Mouse (Mus musculus) intestine, embryonic 15.5 days (tissue): ENCODE results near the gene 1110051M20Rik. TPM values are rescaled to one million over a fixed set of nuclear protein-coding genes. Genes with fewer than 3 reads are reported as not detected.

ENCODE experiments used
- ATAC-seq: fragments of 200-750 bp; cut with Nextera tagmentation; 2 replicates; pipeline ENCODE4 v1.8.0; 2017; ENCODE audit warnings: moderate TSS enrichment, moderate library complexity
- H3K27ac ChIP-seq: fragments of 300-500 bp; sonication (generic); 2 replicates; pipeline ENCODE4 v1.5.1; 2015; ENCODE audit warnings: mild to moderate bottlenecking, inconsistent platforms
- H3K27me3 ChIP-seq: fragments of 300-500 bp; sonication (generic); replicated peaks from 2 replicates; pipeline ENCODE4 v1.6.1; 2015; ENCODE audit warnings: inconsistent platforms
- H3K36me3 ChIP-seq: fragments of 300-500 bp; sonication (generic); 2 replicates; pipeline ENCODE4 v1.6.1; 2015; ENCODE audit warnings: inconsistent platforms
- H3K4me1 ChIP-seq: fragments of 300-500 bp; sonication (generic); replicated peaks from 2 replicates; pipeline ENCODE4 v1.6.1; 2015; ENCODE audit warnings: inconsistent platforms
- H3K4me2 ChIP-seq: fragments of 300-500 bp; sonication (generic); replicated peaks from 2 replicates; pipeline ENCODE4 v1.6.1; 2015; ENCODE audit warnings: mild to moderate bottlenecking, inconsistent platforms
- H3K4me3 ChIP-seq: fragments of 300-500 bp; sonication (generic); replicated peaks from 2 replicates; pipeline ENCODE4 v1.5.1; 2015; ENCODE audit warnings: inconsistent platforms
- H3K9ac ChIP-seq: fragments of 300-500 bp; sonication (generic); 2 replicates; pipeline ENCODE4 v1.6.1; 2015; ENCODE audit warnings: inconsistent platforms
- H3K9me3 ChIP-seq: fragments of 300-500 bp; sonication (generic); 2 replicates; pipeline ENCODE4 v1.6.1; 2016; ENCODE audit warnings: inconsistent platforms
- WGBS: fragments of 180-500 bp; shearing (Covaris S2); methylation state at CpG from one replicate; pipeline ENCODE4 v1.1.7; 2015; 5-methylcytosine and 5-hydroxymethylcytosine counted together
- polyA plus RNA-seq: library from polyadenylated mRNA; unstranded; fragments of >200 nt; fragmentation: Nextera tagmentation; extraction: Ambion mirVana; gene quantifications from 2 replicates; pipeline ENCODE4 v1.2.1, GENCODE M21; 2015

Gene 1110051M20Rik
- polyA plus RNA-seq, 1 experiment from 2014 or later, result 38.6 TPM

DNA sequence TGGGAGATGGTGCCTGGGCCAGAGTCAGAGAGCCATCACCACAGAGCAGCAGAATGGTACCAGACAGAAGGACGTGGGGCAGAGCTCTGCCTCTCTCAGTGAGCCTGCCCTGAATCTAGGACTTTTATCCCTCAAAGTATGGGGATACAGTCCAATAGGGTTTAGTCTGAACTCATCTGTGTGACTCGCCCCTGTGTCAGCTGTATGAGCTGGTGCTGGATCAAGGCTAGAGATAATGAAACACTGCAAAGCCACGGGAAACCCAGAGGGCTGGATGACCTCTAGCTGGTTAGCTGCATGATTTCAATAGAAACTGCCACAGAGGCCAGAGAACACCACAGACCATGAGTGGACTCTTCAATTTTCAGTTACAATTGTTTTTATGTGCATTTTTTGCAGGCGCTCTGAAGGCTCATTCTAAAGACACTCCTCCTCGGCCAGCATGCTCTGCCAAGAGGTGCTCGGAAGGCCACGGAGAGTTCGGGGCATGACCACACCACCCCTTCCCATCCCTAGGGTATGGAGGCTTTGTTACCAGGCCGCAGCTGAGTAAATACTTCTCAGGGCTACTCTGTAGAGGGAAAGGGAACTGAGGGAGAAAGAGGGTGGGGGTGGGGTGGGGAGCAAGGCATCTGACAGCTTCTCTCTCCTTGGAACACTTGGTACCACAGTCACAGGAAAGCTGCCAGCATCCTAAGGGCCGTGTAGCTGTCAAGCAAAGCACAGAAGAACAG lies 131.8 kb downstream of the 1110051M20Rik start:
- WGBS, result 54% methylated on average over 10 of the region's 10 CpGs
- Histone ChIP-seq H3K9ac (no peak overlapping the region), H3K9me3 (no peaks in the 10 kb centered on the region), H3K36me3 (no peaks in the 10 kb centered on the region), H3K4me3 (no peak overlapping the region), H3K27ac (no peak overlapping the region), H3K4me2 (no peak overlapping the region), H3K27me3 (no peaks in the 10 kb centered on the region), H3K4me1 (peaks cover 14% of the 10 kb centered on the region)
- ATAC-seq, result peak; percentile 58

DNA sequence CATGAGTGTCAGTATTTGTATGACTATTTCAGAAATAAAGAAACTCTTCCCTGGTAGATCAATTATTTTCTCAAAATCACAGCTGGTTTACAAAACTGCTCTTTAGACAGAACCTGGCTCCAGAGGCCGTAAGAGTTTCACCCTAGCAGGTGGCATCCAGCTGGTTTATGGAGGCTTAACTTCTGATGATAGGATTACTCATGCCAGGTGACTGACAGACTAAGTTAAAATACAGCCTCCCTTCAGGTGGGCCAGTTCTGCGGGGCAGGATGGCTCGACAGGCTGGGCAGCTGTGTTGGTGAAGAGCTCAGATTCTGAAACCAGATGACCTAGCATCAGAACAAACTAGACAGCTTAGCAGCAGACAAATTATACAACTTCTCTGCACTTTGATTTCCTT lies 135.0 kb downstream of the 1110051M20Rik start:
- Histone ChIP-seq H3K4me3 (no peak overlapping the region), H3K27ac (no peak overlapping the region), H3K9me3 (no peaks in the 10 kb centered on the region), H3K36me3 (no peaks in the 10 kb centered on the region), H3K27me3 (no peaks in the 10 kb centered on the region), H3K9ac (no peak overlapping the region), H3K4me1 (peaks cover 14% of the 10 kb centered on the region), H3K4me2 (no peak overlapping the region)
- WGBS, result 55% methylated on average over 3 of the region's 3 CpGs
- no peak for ATAC-seq

DNA sequence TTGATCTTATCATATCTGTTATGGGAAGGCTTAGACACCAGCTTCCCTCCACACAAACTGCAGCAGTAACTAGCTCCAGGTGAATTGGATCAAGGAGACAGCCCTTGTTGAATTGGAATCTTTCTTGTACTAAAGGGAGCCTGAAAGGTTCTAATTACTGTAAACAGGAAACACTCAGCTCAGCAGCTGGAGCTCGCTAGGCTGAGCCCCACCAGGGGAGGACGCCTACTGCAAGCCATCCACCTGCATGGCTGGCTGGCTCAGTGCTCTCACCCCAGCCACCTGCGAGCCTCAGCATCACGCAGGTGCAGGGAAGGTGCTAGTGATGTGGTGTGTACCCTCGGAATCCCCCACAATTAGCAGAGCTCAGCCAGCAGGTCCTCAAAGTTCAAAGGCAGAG lies 135.8 kb downstream of the 1110051M20Rik start:
- ATAC-seq, result peak; percentile 52
- Histone ChIP-seq H3K4me3 (no peak overlapping the region), H3K27ac (no peak overlapping the region), H3K27me3 (no peaks in the 10 kb centered on the region), H3K9me3 (no peaks in the 10 kb centered on the region), H3K36me3 (no peaks in the 10 kb centered on the region), H3K4me2 (no peak overlapping the region), H3K4me1 (peaks cover 14% of the 10 kb centered on the region), H3K9ac (no peak overlapping the region)
- WGBS, result 27% methylated on average over 5 of the region's 5 CpGs

DNA sequence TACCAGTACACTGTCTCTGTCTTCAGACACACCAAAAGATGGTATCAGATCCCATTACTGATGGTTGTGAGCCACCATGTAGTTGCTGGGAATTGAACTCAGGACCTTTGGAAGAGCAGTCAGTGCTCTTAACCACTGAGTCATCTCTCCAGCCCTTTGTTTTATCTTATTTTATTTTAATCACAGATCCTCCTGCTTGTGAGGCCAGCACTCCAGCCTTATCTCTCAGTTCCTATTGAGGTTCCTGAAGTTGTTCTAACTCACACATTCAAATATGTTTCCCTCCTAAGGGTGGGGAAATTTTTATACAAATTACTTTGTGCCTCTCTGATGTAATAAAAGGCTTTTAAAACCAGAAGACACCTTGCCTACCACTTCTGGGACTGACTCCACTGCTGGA lies 137.9 kb downstream of the 1110051M20Rik start:
- ATAC-seq, result no peak
- Histone ChIP-seq H3K9me3 (no peaks in the 10 kb centered on the region), H3K9ac (no peak overlapping the region), H3K4me2 (no peak overlapping the region), H3K27ac (no peak overlapping the region), H3K27me3 (no peaks in the 10 kb centered on the region), H3K4me3 (no peak overlapping the region), H3K4me1 (peaks cover 4% of the 10 kb centered on the region), H3K36me3 (no peaks in the 10 kb centered on the region)

DNA sequence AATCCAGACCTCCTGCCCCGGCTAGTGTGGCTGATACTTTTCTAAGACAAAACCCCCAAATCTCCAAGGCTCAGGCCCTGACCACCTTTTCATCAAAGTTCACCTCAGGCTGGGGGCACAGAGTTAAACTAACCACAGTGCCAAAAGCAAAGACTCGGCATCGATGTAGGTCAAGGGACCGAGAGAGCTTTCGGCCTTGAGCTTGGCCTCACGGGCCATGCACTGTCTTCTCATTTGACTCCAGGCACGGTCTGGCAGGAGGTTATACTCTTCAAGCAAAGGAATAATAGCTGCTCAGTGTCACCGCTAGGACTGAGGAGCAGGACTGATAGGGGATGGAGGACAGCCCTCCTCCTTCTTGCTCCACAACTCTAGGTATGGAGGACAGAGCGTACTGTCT lies 138.6 kb downstream of the 1110051M20Rik start:
- Histone ChIP-seq H3K4me1 (peaks cover 4% of the 10 kb centered on the region), H3K4me2 (no peak overlapping the region), H3K27me3 (no peaks in the 10 kb centered on the region), H3K4me3 (no peak overlapping the region), H3K27ac (no peak overlapping the region), H3K9me3 (no peaks in the 10 kb centered on the region), H3K9ac (no peak overlapping the region), H3K36me3 (no peaks in the 10 kb centered on the region)
- 92% methylated on average over 9 of the region's 9 CpGs for WGBS
- no peak for ATAC-seq

DNA sequence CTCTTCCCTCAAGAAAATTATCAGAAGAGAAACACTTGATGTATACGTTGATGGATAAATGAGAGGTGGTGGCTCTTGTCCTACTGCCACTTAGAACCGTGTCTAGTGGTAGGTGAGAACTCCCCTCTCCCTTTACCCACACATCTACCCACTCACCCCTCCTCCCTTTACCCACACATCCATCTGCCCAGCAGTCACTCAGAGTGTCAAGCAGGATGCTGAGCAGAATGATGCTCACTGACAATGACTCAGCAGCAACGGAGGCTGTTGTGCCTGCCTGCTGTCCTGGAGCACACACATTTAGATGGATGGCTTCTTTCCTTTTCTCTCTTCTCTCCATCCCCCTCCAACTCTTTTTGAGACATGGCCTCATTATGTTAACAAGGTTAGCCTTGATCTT lies 141.7 kb downstream of the 1110051M20Rik start:
- no peak for ATAC-seq
- H3K4me2 ChIP-seq, result no peak overlapping the region

DNA sequence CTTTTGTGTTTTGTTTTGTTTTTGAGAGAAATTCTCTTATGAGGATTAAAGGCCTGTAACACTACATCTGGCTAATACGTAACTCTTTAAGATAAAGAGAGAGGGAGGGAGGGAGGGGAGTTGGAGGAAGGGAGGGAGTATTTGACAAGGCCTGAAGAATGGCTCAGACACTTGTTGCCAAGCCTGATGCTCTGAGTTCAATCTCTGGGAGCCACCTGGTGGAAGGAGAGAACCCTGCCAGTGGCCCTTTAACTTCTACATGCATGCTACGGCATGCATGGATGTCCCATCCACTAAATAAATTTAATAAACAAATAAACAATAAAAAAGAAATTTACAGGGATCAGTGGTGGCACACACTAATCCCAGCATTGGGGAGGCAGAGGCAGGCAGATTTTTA lies 142.7 kb downstream of the 1110051M20Rik start:
- H3K27ac ChIP-seq, result no peak overlapping the region

More for the DNA sequence above, 141.7 kb downstream of the 1110051M20Rik start:
- Histone ChIP-seq H3K27ac (no peak overlapping the region), H3K27me3 (no peaks in the 10 kb centered on the region), H3K4me1 (no peaks in the 10 kb centered on the region), H3K9ac (no peak overlapping the region), H3K9me3 (no peaks in the 10 kb centered on the region), H3K36me3 (no peaks in the 10 kb centered on the region), H3K4me3 (no peak overlapping the region)
- WGBS, result 77% methylated on average over 3 of the region's 3 CpGs

DNA sequence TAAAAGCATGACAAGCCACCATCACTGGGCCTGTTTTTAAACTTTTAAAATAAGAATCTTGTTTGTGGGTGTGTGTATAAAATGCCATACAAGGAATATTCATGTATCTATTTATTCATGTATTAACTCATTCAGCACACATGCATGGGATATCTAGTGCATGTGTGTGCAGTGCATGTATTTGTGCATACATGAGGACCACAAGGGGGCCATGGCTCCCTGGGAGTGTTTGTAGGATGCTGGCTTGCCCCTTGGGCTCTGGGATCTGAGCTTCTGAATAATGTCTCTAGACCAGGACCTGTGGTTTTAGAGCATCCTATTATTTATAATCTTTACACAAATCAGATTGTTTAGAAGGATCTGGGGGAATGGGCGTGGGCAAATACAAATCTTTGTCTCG lies 143.7 kb downstream of the 1110051M20Rik start:
- Histone ChIP-seq H3K27me3 (no peaks in the 10 kb centered on the region), H3K27ac (no peak overlapping the region), H3K36me3 (no peaks in the 10 kb centered on the region), H3K9me3 (no peaks in the 10 kb centered on the region), H3K4me2 (no peak overlapping the region), H3K4me1 (no peaks in the 10 kb centered on the region), H3K4me3 (no peak overlapping the region), H3K9ac (no peak overlapping the region)
- 83% methylated on average over 2 of the region's 2 CpGs for WGBS
- no peak for ATAC-seq

More for the DNA sequence above, 142.7 kb downstream of the 1110051M20Rik start:
- no peak overlapping the region for H3K4me2 ChIP-seq
- peak; percentile 57; the same call in 1 of the 2 replicates for ATAC-seq
- no peak overlapping the region for H3K9ac ChIP-seq
- H3K27me3 ChIP-seq, result no peaks in the 10 kb centered on the region
- no peak overlapping the region for H3K4me3 ChIP-seq
- WGBS, result 60% methylated on average over 2 of the region's 2 CpGs
- no peaks in the 10 kb centered on the region for H3K36me3 ChIP-seq
- H3K4me1 ChIP-seq, result no peaks in the 10 kb centered on the region
- no peaks in the 10 kb centered on the region for H3K9me3 ChIP-seq

DNA sequence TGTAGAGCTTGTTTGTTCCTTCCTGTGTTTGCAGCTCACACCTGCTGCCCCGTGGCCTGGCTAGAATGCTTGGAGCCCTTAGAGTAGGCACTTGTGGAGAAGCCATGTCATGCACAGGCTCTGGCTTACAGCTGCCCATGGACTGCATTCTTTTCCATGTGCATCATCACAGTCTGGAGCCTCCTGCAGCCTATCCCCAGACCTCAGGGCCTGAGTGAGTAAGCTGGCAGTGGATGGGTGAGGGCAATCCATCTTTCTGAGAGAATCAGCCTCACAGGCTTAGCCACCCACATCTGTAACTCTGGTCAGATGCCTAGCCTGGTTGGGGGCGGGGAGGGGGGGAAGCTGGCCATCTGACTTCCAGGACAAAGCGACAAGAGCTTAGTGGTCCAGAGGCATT lies 145.3 kb downstream of the 1110051M20Rik start:
- Histone ChIP-seq H3K9me3 (no peaks in the 10 kb centered on the region), H3K36me3 (no peaks in the 10 kb centered on the region), H3K4me2 (no peak overlapping the region), H3K9ac (no peak overlapping the region), H3K27me3 (no peaks in the 10 kb centered on the region), H3K27ac (no peak overlapping the region), H3K4me1 (no peaks in the 10 kb centered on the region), H3K4me3 (no peak overlapping the region)
- ATAC-seq, result peak; percentile 50; the same call in 1 of the 2 replicates
- 54% methylated on average over 3 of the region's 3 CpGs for WGBS

DNA sequence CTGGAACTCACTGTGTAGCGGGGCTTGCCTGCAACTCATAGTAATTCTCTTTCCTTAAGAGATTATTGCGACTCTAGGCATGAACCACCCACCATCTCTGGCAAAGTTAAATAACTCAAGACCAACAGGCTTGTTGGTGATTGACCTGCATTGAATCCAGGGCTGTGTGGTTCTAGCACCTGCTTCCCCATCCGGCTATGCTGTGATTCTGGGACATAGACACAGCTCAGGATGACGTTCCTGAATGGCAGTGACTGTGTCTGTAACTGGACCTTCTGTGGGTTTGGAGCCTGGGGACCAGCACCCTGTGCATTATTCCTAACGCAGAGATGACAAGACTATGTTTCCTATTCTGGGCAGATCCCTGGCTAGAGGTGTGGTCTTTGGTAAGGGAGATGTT lies 148.6 kb downstream of the 1110051M20Rik start:
- Histone ChIP-seq H3K4me3 (no peak overlapping the region), H3K36me3 (no peaks in the 10 kb centered on the region), H3K4me2 (no peak overlapping the region), H3K4me1 (no peaks in the 10 kb centered on the region), H3K27ac (no peak overlapping the region), H3K27me3 (no peaks in the 10 kb centered on the region), H3K9ac (no peak overlapping the region), H3K9me3 (no peaks in the 10 kb centered on the region)
- no peak for ATAC-seq
- WGBS, result 90% methylated on average over 5 of the region's 5 CpGs

DNA sequence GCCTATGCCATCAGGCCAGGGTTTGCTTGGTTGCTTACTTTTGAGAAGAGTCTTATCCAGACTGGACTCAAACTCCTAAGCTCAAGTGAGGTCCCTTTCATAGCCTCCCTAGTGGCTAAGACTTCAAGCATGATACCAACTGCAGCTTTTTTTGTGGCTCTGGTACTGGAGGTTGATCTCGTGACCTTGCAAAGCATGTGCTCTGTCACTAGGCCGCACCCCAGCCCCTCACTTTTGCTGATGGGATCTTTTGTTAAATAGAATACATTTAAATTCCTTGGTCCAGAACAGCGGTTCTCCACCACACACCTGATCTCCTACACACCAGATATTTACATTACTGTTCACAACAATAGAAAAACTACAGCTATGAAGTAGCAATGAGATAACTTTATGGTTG lies 150.3 kb downstream of the 1110051M20Rik start:
- H3K4me1 ChIP-seq, result no peaks in the 10 kb centered on the region
- ATAC-seq, result no peak
- no peak overlapping the region for H3K4me3 ChIP-seq
- H3K36me3 ChIP-seq, result no peaks in the 10 kb centered on the region
- no peak overlapping the region for H3K4me2 ChIP-seq
- H3K27ac ChIP-seq, result no peak overlapping the region
- H3K9ac ChIP-seq, result no peak overlapping the region
- no peaks in the 10 kb centered on the region for H3K27me3 ChIP-seq
- 85% methylated on average over 3 of the region's 3 CpGs for WGBS
- no peaks in the 10 kb centered on the region for H3K9me3 ChIP-seq

DNA sequence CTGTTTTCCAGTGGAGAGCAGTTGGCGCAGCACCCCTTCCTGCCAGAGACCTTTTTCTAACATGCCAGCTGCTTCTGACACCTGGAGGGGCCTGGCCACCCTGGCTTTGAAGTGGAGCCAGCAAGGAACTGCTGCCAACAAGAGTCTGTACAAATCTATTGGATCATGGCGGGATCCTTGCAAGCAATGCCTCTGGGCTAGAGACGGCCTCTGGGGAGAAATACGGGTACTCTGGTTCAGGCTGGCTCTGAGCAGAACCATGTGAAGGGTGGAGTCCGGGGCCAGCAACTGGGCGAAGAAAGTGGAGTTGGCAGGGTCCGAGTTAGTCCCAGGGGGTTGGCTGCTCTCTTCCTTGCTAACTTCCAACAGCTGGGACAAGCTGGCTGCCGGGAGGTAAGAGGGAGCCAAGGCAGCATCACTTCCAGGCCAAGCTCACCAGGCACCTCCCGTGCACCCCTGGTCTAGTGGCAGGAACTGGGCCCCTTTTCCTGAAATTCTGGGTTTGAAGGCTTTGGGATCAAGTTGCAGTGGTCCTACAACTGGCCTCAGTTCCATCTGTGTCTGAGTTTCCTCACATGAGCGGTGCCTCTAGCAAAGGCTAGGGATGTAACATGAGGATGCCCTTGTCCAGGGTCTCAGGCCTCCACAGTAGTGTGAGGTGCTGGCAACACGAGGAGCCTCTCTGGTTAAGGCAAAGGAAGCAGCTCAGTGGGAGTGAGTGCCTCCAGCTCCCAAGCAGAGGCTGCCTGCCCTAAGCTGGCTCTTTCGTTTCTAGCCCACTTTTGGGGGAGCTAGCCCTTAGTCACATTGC lies 153.1 kb downstream of the 1110051M20Rik start:
- H3K4me3 ChIP-seq, result no peak overlapping the region
- no peaks in the 10 kb centered on the region for H3K9me3 ChIP-seq
- no peak overlapping the region for H3K4me2 ChIP-seq
- WGBS, result 73% methylated on average over 12 of the region's 12 CpGs
- no peaks in the 10 kb centered on the region for H3K36me3 ChIP-seq
- ATAC-seq, result no peak
- no peaks in the 10 kb centered on the region for H3K27me3 ChIP-seq
- H3K9ac ChIP-seq, result no peak overlapping the region
- H3K27ac ChIP-seq, result no peak overlapping the region
- 0 out of 2 replicates have a peak, but pooled peaks cover 4% of the 10 kb centered on the region for H3K4me1 ChIP-seq
